Mouse (Mus musculus) ovary, postnatal 10 days (tissue): Measurements from ENCODE around the gene Olfr53.
"Not testable (repeated sequence)": the region's sequence is repeated elsewhere in the genome, so short reads cannot be mapped to it uniquely, and the experiment has no call there.

ENCODE experiments used
- DNase-seq: peaks from one replicate; pipeline ENCODE4 v3.0.0; 2022; ENCODE audit warnings: low spot score

Olfr53 gene

GRCm38 (mm10) chr7:140646152-140646551 is at the start of gene Olfr53:
Olfr53 (plus strand) TSS chr7:140646452.
- DNase-seq: no peak

- DNase-seq: not testable (repeated sequence)
Measured at GRCm38 (mm10) chr7:140600969-140601368, 45.3 kb upstream of the Olfr53 start, which contains the start of gene Olfr46. Olfr46 (plus strand) TSS chr7:140601269.

DNA sequence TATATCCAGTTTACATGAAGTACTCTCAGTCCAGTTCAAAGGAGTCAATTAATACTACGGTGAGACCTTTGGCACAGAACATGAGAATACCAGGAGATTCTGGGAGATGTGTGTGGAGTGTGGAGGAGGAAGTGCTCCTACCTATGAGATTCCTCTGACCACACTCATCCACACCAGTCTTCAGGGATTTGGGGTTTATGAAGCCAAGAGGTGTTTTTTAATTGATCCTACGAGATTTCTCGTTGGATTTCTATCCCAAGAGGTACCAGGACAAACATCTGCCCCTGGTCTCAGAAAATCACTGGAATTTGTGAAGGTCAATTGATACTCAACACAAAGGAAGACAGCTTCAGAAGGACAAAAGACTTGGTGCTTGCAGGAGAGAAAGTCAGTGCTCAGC is 17.6 kb upstream of the Olfr53 start, which contains the start of gene Olfr61:
TSS of gene Olfr61 (plus strand) at position 301 of the 400 bp plus-strand sequence.
- not testable (repeated sequence) for DNase-seq

DNA sequence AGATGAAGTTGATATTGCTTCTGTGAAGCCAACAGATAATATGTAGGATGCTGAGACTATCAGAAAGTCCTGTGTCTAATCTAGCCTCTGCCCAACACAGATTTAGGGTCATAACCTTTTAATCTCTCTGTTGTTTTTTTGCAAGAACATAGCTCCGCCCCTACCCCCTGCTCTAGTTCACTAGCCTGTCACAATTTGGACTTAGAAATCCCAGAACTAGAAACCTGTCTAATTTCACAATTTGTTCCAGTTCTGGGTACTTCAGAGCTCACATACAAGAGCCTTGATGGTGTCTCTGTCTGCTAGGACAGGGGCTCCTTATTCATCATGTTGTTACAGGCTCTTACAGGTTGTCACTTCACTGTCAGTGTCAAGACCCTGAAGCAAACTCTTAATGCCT is 15.7 kb upstream of the Olfr53 start:
- no peak for DNase-seq

GRCm38 (mm10) chr7:140659630-140660029 is 13.4 kb downstream of the Olfr53 start, which contains the start of gene Olfr539:
Olfr539 (plus strand) TSS chr7:140659930.
- DNase-seq: no peak

DNA sequence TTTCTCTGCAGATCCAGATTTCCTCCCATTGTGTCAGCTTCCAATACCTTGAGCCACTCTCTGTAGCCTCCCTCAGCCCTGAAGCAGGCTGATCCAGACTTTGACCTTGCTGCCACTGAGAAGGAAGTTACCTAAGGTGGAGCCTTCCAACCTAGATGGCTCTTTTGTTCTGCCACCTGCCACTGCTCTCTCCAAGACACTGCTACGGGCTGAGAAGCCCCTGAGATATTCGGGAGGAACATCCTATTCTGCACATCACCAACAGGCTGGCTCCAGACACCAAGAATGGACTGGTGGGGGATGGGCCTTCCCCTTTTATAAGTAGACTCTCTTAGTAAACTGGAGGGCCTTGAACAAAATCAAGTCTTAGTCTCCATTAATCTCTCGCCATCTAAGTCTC is 24.4 kb downstream of the Olfr53 start:
- DNase-seq: not testable (repeated sequence)

DNA sequence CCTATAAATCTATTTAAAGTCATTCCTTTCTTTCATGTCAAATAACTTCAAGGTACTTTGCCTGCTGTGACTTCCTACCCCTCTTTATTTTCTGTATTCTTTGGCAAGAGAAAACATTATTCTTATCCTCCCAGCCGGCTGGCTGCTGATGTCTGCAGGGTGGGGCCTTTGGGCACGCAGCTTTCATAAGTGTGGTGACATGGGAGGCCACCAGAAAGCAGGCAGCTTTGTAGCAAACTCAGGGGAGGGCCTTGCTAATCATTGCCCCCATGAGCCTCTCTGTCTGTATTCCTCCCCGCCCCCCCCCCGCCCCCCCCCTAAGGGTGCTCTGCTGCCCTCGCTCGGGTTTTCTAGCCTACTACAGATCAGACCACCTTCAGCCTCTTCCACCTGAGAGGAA is 29.6 kb downstream of the Olfr53 start:
- no peak for DNase-seq

GRCm38 (mm10) chr7:140679591-140679990 is 33.3 kb downstream of the Olfr53 start:
- DNase-seq: not testable (repeated sequence)

DNA sequence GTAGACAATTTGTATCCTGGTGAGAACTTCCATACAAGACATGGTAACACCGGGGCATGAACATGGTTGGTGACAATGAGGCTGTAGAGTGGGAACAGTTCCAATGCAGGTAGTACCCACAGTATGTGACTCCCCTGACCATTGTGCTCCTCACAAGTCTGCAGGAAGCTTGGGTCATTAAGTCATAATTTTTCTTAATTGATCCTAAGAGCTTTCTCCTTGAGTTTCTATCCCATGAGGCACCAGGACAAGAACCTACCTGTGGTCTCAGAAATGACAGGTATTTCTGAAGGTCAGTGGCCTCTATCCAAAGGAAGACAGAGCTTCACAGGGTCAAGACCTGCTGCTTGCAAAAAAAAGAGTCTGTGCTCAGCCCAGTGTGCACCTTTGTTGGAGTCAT is 35.4 kb downstream of the Olfr53 start, which contains the start of gene Olfr45:
TSS of gene Olfr45 (plus strand) at position 301 of the 400 bp plus-strand sequence.
- DNase-seq: no peak

GRCm38 (mm10) chr7:140696967-140697366 is 50.7 kb downstream of the Olfr53 start, which contains the start of gene Olfr541:
Olfr541 (plus strand) TSS chr7:140697267.
- DNase-seq: no peak
